Mouse (Mus musculus): ENCODE measurements around the gene Vps18.

- no peak for TF ChIP-seq CTCF (IDR thresholded peaks at IDR 0.05)
- TF ChIP-seq POLR2A (IDR thresholded peaks at IDR 0.05; ENCODE audit: insufficient read depth, low read depth, low read length), result no peak
These were observed 6.5 kb upstream of the Vps18 start for GRCm38 (mm10) chr2:119281899-119282565.

Measured in heart, adult 2 months (tissue).